Mouse (Mus musculus): ENCODE measurements around the gene B3galt6. TPM values are rescaled to one million over a fixed set of nuclear protein-coding genes. Genes with fewer than 3 reads are reported as not detected.

The B3galt6 gene
- 6.3 and 6.5 TPM in 2 replicates for polyA plus RNA-seq (2015; fragmentation: Nextera tagmentation; extraction: Ambion mirVana)

GRCm38 (mm10) chr4:155992241-155992905 is at the start of gene B3galt6, which contains the start of gene Sdf4:
B3galt6 (minus strand) TSS chr4:155992649.
Sdf4 (plus strand) TSS chr4:155992872.

GRCm38 (mm10) chr4:156026013-156026412 is 33.6 kb upstream of the B3galt6 start, which contains the start of gene Tnfrsf18:
Tnfrsf18 (plus strand) TSS chr4:156026164.

GRCm38 (mm10) chr4:156013637-156014036 is 21.2 kb upstream of the B3galt6 start, which contains the start of gene Tnfrsf4:
Tnfrsf4 (plus strand) TSS chr4:156013843.

DNA sequence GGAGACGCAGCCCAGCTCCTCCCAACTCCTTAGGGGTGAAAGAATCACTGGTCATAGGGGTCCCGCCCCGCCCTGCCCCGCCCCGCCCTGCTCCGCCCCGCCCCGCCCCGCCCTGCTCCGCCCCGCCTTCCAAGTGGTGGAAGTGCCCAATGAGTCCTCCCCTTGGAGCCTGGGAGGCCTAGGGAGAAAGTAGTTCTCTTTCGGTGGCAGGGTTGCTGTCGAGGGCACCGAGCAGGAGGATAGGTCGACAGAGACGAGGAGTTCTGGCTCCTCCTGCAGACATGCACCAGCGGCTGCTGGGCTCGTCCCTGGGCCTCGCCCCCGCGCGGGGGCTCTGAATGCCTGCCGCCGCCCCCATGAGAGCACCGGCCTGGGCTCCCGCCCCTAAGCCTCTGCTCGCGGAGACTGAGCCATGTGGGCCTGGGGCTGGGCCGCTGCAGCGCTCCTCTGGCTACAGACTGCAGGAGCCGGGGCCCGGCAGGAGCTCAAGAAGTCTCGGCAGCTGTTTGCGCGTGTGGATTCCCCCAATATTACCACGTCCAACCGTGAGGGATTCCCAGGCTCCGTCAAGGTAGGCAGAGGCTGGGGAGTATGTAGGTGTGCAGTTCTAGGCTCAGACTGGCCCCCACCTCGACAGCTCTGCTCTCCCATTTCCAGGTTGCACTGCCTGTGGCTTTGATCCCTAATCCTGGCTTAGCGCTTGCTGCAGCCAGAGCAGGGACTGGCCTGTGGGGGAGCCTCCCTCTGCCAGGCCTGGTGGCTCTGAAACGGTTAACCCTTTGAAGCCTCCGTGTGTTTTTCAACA is 30.1 kb downstream of the B3galt6 start, which contains the start of gene C1qtnf12:
TSS of gene C1qtnf12 (plus strand) at position 152 of the 805 bp plus-strand sequence.

DNA sequence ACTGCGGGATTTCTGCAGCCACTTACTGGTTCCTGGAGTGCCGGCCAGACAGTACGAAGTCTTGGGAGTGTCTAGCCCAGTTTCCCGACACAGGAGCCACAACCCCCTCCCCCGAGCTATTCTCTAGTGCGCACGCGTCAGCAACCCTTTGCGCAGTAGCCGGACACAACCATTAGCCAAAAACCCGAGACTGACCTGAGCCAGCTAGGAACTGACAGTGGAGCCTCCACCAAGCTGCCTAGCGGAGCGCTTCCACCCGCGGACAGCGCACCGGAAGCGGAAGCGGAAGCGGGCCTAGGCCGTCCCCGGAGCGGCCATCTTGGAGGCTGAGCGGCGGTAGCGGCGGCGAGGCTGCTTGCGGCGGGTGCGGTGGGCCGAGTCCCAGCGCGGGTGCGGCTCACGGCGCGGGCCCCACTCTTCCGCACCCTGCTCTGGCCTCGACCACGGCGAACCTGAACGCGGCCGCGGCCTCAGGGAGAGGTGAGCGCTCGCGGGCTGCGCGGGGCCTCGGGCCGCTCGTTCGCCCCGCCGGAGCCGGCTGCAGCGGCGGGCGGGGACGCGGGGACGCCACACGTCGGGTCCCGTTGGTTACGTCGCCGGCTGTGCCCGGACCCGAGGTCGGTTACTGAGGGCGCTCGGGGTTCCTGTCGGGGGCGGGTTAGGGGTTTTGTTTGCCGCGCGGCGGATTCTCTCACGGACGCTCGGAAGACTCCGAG is 48.8 kb downstream of the B3galt6 start, which contains the start of gene Ube2j2:
TSS of gene Ube2j2 (plus strand) at position 298 of the 716 bp plus-strand sequence.

Other genes with a start within 250 kb of the B3galt6 start
- 45.9 and 48.6 TPM in 2 replicates for gene Atad3a, start 231.6 kb downstream of the B3galt6 start, polyA plus RNA-seq (2015; fragmentation: Nextera tagmentation; extraction: Ambion mirVana)
- 7.7 and 9.2 TPM in 2 replicates for gene Vwa1, start 218.0 kb downstream of the B3galt6 start, polyA plus RNA-seq (2015; fragmentation: Nextera tagmentation; extraction: Ambion mirVana)
- 0.05 TPM in 2 replicates for gene Tmem88b, start 206.8 kb downstream of the B3galt6 start, polyA plus RNA-seq (2015; fragmentation: Nextera tagmentation; extraction: Ambion mirVana)
- gene Ankrd65, start 202.2 kb downstream of the B3galt6 start, polyA plus RNA-seq (2015; fragmentation: Nextera tagmentation; extraction: Ambion mirVana), result 0.41 and 0.63 TPM in 2 replicates
- 202 and 239 TPM in 2 replicates for gene Mrpl20, start 189.8 kb downstream of the B3galt6 start, polyA plus RNA-seq (2015; fragmentation: Nextera tagmentation; extraction: Ambion mirVana)
- gene Ccnl2, start 180.2 kb downstream of the B3galt6 start, polyA plus RNA-seq (2015; fragmentation: Nextera tagmentation; extraction: Ambion mirVana), result 89.4 and 98.1 TPM in 2 replicates
- gene Aurkaip1, start 161.4 kb downstream of the B3galt6 start, polyA plus RNA-seq (2015; fragmentation: Nextera tagmentation; extraction: Ambion mirVana), result 120 and 131 TPM in 2 replicates
- 46.8 and 65.4 TPM in 2 replicates for gene Mxra8, start 153.0 kb downstream of the B3galt6 start, polyA plus RNA-seq (2015; fragmentation: Nextera tagmentation; extraction: Ambion mirVana)
- 4.9 and 5.7 TPM in 2 replicates for gene Dvl1, start 145.2 kb downstream of the B3galt6 start, polyA plus RNA-seq (2015; fragmentation: Nextera tagmentation; extraction: Ambion mirVana)
- gene Tas1r3, start 129.3 kb downstream of the B3galt6 start, polyA plus RNA-seq (2015; fragmentation: Nextera tagmentation; extraction: Ambion mirVana), result 0.14 and 0.18 TPM in 2 replicates
- gene Cptp, start 123.2 kb downstream of the B3galt6 start, polyA plus RNA-seq (2015; fragmentation: Nextera tagmentation; extraction: Ambion mirVana), result 7.5 and 8.4 TPM in 2 replicates
- 31.6 and 32.7 TPM in 2 replicates for gene Ints11, start 123.1 kb downstream of the B3galt6 start, polyA plus RNA-seq (2015; fragmentation: Nextera tagmentation; extraction: Ambion mirVana)
- gene Pusl1, start 100.9 kb downstream of the B3galt6 start, polyA plus RNA-seq (2015; fragmentation: Nextera tagmentation; extraction: Ambion mirVana), result 26.0 and 27.2 TPM in 2 replicates
- 8.0 and 10.8 TPM in 2 replicates for gene Acap3, start 100.8 kb downstream of the B3galt6 start, polyA plus RNA-seq (2015; fragmentation: Nextera tagmentation; extraction: Ambion mirVana)
- gene Ube2j2, start 48.8 kb downstream of the B3galt6 start, polyA plus RNA-seq (2015; fragmentation: Nextera tagmentation; extraction: Ambion mirVana), result 73.1 and 76.2 TPM in 2 replicates
- 205 and 213 TPM in 2 replicates for gene C1qtnf12, start 30.3 kb downstream of the B3galt6 start, polyA plus RNA-seq (2015; fragmentation: Nextera tagmentation; extraction: Ambion mirVana)
- 104 and 111 TPM in 2 replicates for gene Sdf4, start 223 bp upstream of the B3galt6 start, polyA plus RNA-seq (2015; fragmentation: Nextera tagmentation; extraction: Ambion mirVana)
- 1.2 and 1.3 TPM in 2 replicates for gene Tnfrsf4, start 21.2 kb upstream of the B3galt6 start, polyA plus RNA-seq (2015; fragmentation: Nextera tagmentation; extraction: Ambion mirVana)
- 1.2 and 2.7 TPM in 2 replicates for gene Tnfrsf18, start 33.5 kb upstream of the B3galt6 start, polyA plus RNA-seq (2015; fragmentation: Nextera tagmentation; extraction: Ambion mirVana)
- 0.16 and 0.45 TPM in 2 replicates for gene Ttll10, start 66.8 kb upstream of the B3galt6 start, polyA plus RNA-seq (2015; fragmentation: Nextera tagmentation; extraction: Ambion mirVana)
- 8.9 and 9.5 TPM in 2 replicates for gene 9430015G10Rik, start 117.3 kb upstream of the B3galt6 start, polyA plus RNA-seq (2015; fragmentation: Nextera tagmentation; extraction: Ambion mirVana)
- gene Rnf223, start 137.9 kb upstream of the B3galt6 start, polyA plus RNA-seq (2015; fragmentation: Nextera tagmentation; extraction: Ambion mirVana), result 0.17 and 0.21 TPM in 2 replicates
- gene Agrn, start 204.8 kb upstream of the B3galt6 start, polyA plus RNA-seq (2015; fragmentation: Nextera tagmentation; extraction: Ambion mirVana), result 16.2 and 22.4 TPM in 2 replicates
- 77.6 and 109 TPM in 2 replicates for gene Isg15, start 208.2 kb upstream of the B3galt6 start, polyA plus RNA-seq (2015; fragmentation: Nextera tagmentation; extraction: Ambion mirVana)
- 3.3 TPM in 2 replicates for gene AW011738, start 210.7 kb upstream of the B3galt6 start, polyA plus RNA-seq (2015; fragmentation: Nextera tagmentation; extraction: Ambion mirVana)
- gene Perm1, start 223.2 kb upstream of the B3galt6 start, polyA plus RNA-seq (2015; fragmentation: Nextera tagmentation; extraction: Ambion mirVana), result 0.25 and 0.34 TPM in 2 replicates
- 5.6 and 7.4 TPM in 2 replicates for gene Plekhn1, start 242.2 kb upstream of the B3galt6 start, polyA plus RNA-seq (2015; fragmentation: Nextera tagmentation; extraction: Ambion mirVana)
- 52.4 and 53.7 TPM in 2 replicates for gene Noc2l, start 243.4 kb upstream of the B3galt6 start, polyA plus RNA-seq (2015; fragmentation: Nextera tagmentation; extraction: Ambion mirVana)